Mouse (Mus musculus) c-Kit-positive CD71-positive TER-119-positive erythroid progenitor cells, embryonic 14.5 days (primary cell): ENCODE data around the gene Ston1.

Source experiments
- DNase-seq: peaks from one replicate; pipeline ENCODE4 v3.0.0-alpha.2; 2013; ENCODE audit warnings: low spot score

Gene Ston1

DNA sequence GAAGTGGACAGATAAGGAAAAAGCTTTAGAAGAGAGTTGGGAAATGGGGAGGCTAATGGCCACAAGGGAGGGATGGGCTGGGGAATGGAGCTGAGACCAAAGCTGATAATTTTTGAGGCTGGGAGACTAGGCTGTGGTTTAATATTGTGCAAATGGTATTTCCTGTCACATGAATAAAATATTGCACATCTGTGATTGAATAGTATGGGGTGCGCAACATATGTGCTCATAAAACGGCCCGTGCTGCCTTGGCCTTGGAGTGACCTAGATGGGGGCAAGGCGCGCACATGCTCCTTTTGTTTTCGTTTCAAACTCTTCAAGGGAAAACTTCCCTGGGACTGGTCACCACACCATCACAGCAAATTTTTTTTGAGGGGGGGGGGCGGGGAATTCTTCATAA, 28.4 kb downstream of the Ston1 start:
- DNase-seq = no peak

- DNase-seq = no peak
Measured at GRCm38 (mm10) chr17:88626347-88626811, 28.9 kb downstream of the Ston1 start.

DNA sequence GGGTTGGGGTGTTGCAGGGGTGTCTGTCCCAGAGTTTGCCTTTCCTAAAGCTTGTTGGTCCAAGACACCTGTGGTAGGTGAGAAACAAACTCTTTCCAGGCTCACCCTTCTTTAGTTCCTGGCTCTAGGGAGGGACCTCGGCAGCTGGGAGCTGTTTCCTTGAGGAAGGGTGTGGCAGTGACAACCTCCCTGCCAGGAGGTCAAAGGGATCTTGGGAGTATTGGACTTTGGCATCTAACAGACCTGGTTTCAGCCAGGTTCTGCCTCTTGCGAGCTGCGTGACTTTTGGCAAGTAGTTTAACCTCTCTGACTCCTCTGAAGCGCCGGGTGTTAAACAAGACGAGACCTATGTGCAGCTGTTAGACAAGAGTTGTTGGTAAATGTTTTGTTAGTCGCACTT, 29.7 kb downstream of the Ston1 start:
- no peak for DNase-seq

DNA sequence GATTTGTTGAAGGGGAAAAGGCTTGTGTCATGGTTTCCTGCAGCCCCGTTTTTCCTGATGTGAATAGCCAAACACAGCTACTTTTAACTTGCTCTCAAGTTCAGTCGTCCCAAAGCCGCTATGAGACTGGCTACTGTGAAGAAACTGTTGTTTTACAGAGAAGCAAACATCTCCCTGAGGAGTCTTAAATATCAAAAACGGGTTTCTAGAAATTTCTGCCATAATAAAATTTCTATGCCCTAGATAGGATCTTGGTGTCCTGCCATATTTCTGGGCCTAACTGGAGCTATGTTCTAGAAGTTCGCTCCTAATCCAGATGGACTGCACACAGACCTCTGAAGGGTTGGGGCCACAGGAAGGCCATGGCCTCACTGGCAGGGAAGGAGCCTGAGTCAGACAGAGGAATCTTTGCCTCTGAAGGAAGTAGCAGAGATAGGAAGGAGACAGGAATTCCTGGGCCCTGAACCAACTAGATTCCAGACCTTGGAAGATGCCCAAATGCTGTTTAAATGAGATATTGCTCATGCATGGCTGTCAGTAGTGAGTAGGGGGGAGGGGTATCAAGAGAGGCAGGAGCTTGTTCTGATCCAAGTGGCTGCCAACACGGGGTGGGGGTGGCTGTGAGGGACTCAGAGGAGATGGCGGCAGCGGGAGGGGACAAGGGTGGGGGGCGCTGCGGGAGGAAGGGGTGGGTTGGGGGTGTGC, 31.3 kb downstream of the Ston1 start:
- no peak for DNase-seq

GRCm38 (mm10) chr17:88629381-88629759, 31.9 kb downstream of the Ston1 start:
- no peak for DNase-seq

DNA sequence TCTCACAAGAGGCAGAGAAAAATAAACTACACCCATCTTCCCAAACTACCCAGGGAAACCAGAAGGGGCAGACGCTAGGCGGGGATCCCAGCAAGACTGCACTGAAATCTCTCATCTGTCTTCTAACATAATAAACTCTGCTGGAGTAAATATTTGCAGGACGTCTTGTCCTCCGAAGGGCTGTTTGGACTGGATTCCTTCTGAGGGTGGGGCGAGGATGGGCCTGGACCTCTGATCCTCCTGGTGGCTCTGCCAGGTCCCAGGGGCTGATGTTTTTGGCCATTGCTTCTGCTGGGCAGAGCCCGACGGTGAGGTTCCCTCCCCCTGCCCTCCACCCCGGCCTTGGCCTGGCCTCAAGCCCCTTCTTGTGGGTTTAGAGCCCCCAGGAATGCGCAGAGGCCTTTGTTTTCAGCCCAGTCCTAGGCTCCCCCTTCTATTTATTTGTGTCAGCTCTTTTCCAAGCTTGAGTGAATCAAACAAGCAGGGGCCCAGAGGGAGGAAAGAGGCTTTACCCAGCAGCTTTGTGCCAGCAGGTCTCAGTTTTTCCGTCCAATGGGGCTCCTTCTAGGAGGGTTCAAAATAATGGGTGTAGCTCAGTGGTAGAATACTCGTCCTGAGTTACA, 32.6 kb downstream of the Ston1 start:
- no peak for DNase-seq

DNA sequence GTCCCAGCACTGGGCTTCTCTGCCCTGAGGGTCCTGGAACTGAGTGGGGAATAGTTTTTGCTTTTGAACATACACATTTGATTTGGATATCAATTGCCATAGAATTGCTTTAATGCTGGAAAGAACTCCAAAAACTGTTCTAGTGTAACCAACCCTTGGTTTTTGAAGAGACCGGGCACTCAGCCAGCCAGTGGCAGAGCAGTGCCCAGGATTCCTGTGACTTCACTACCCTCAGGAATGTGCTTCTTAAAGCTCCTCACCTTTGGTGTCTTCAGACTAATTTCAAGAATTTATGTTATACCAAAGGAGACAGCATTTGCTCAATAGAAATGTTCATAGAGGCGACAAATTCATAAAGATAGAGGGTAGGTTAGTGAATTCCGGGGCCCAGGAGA, 33.1 kb downstream of the Ston1 start:
- no peak for DNase-seq

DNA sequence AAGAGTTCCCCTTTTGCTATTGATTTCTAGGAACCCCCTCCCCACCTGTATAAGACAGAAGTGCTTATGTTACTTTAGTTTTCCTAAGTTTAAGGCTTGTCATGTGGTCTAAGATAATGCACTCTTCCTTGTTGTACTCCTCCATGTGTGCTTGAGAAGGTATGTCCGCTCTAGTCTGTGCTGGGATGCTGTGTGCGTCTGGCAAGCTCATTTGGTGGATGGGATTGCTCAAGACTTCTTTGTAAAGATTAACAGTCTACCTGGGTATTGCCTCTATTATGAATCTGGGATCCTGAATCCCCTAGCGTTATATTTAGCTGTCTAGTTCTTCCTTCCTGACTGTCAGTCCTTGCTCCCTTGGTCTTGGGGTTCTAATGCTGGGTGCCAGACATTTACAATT, 35.1 kb downstream of the Ston1 start:
- no peak for DNase-seq

GRCm38 (mm10) chr17:88636076-88636475, 38.6 kb downstream of the Ston1 start:
- DNase-seq = no peak

DNA sequence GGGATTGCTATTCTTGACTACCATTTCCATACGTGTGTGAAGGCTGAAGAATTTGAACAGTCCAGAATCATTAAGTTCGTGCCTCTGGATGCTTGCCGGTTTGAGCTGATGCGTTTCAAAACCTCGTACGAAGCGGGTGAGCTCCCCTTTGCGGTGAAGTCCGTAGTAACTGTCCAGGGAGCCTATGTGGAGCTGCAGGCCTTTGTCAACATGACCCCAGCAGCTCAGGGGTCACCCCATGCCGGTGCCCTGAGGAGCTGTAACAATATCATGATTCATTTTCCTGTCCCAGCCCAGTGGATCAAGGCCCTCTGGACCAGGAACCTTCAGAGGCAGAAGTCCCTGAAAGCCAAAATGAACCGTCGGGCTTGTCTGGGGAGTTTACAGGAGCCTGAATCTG, 39.1 kb downstream of the Ston1 start:
- no peak for DNase-seq

DNA sequence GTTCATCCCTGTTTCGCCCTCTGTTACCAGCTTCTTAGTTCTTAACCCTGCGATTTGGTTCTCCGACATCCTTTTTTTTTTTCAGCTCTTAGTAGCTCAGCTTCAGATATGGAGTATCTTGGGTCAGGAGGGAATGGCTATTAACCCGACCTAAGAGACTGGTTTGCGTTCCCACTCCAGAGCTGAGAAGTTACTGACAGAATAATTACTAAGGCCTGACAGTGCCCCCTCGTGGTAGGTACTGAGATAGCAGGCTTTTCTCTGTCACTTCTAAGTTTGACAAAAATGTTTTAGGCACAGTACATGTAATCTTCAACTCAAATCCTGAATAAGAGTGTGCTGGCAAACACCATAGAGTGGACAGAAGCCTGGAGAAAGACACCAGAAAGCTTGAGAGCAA, 43.5 kb downstream of the Ston1 start:
- DNase-seq = peak; percentile 38

GRCm38 (mm10) chr17:88641836-88642235, 44.4 kb downstream of the Ston1 start:
- no peak for DNase-seq

DNA sequence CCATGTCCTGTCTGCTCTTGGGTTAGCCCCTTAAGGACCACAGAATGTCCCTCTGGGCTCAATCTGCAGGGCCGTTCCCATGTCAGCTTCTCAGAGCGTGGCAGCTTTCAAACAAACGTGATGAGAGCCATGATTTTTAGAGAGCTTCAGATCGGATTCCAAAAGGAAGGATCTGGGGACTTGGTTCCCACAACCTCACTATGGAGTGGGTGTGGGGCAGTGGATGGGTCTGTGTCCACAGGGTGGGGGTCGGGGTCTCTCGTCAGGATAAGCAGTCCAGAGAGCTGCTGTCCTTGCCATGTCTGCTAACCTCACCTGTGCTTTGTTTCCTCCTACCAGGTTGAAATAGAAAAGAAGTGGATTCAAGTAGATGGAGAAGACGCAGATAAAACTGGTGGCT, 47.4 kb downstream of the Ston1 start:
- no peak for DNase-seq

GRCm38 (mm10) chr17:88645299-88645698, 47.8 kb downstream of the Ston1 start:
- no peak for DNase-seq

- DNase-seq = no peak
Measured at GRCm38 (mm10) chr17:88647149-88647548, 49.7 kb downstream of the Ston1 start.

DNA sequence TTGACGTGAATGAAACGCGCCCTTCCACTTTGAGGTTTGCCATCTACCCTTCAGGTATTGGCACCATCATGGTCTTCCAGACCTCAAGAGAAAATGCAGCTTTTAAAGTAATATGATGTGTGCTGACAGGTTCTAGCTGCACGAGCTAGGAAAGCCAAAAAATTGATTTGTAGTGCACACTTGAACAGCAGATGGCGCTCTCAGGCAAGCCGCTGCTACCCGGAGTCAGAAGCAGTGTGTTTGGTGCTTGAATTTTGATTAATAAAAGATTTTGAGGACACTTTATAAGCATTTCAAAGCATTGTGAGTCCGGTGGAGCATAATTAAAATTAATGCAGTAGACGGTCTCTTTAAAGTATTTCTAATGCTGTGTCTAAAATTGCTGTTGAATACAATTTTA, 54.5 kb downstream of the Ston1 start:
- DNase-seq = peak; percentile 17

DNA sequence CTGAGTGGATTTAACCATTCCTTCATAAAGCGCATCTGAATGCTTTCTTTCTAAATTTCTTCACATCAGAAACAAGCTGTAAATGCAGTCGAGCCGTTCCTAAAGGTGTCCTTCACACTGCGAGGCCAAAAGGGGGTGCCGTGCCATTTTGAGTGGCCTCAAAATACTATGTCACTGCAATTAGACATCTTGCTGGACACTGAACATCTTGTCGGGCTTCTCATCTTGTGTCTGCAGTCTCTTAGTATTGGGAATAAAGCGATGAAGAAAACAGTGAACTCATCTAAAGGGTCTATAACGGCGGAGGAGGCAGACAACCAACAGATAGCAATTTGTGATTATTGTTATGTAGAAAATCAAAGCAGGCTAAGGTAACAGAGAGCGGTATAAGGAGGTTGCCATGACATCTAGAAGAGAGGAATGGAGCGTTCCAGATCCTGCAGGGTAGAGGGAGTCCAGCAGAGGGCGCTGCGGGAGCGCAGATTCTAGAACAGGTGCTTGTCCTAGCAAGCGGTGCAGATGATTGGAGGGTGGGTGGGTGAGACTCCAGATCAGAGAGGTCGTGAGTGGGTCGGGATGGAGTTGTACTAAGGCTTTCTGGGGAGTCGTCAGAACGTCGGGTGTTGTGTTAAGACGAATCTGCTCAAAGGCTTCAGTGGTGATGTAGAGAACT, 55.4 kb downstream of the Ston1 start:
- peak; percentile 41 for DNase-seq

DNA sequence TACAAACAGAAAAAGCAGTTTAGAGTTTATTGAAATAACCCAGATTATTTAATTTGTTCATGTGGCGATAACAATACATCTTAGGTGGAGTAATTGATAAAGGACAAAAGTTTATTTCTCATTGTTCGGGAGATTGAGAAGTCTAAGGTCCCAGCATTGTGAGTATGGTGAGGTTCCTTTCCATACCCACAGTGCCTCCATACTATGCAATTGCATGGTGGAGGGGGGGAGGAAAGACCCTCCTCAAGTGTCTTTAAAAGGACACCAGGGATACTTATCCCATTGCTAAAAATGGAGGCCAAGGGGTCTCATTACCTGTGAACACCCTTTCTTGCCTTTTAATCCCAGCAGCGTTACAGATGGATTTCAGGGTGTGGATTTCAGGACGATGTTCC, 55.9 kb downstream of the Ston1 start:
- no peak for DNase-seq

DNA sequence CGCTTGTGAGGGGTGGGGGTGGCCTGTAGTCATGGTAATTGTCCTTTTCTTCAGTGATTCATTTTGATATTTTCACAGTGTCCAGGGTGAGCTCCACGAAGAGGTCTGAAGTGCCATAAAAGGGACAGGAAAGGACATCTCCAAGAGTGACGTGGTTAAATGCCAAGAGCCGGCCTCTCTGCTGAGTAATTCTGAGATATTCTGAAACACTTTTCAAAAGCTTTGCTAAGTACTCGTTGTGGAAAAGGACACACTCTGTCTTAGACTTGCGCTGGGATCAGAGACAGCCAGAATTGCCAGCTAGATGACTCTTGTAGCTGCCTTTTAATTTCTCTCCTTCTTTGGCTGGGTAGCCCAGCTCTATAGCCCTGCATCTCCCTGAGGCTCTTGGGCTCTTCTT, 61.0 kb downstream of the Ston1 start:
- DNase-seq = no peak

DNA sequence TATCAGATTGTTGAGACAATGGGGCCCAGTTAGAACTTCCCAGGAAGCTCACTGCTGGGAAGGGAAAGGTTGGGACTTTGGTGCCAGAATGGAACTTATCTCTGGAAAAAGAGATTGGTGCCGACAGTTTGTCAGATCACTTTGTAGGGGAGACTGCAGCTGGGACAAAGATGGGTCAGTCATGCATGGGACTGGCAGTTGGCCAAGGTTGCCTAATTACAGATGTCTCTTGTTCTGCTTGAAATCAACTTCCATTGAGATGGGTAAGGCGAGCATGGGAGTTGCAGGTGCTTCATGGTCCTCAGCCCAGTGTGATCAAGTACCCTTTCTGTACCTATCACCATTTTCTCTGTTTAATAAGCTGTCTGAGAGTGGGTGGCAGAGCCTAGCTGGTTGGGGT, 68.6 kb downstream of the Ston1 start:
- DNase-seq = no peak

DNA sequence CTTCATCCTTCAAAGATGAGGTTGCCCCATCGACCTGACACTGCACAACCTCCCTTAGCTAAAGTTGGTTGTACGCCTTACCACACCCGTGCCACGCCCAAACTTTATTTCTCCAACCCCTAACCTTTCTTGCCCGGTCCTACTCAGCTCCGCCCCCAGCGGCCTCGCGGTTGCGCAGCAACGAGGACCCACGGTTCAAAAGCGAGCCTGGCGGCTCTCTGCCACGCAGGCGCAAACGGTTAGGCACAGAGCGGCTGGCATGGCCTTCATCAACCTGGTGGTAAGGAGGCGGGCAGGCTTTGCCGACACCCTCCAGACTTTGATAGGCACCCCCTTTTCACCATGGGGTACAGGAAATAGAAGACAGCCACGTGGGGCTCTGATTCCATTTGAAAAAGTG, 71.0 kb downstream of the Ston1 start, which contains the start of gene Gtf2a1l:
TSS of gene Gtf2a1l (plus strand) at position 209 of the 400 bp plus-strand sequence.
- no peak for DNase-seq

GRCm38 (mm10) chr17:88669921-88670320, 72.4 kb downstream of the Ston1 start:
- no peak for DNase-seq

GRCm38 (mm10) chr17:88670800-88671199, 73.3 kb downstream of the Ston1 start:
- DNase-seq = no peak
